Mouse (Mus musculus) spleen, adult 2 months (tissue): Measurements from ENCODE around the gene Sh3gl2.

Experiments
- CTCF ChIP-seq: fragments of 200-500 bp; IDR thresholded peaks from 2 replicates; pipeline ENCODE4 v1.5.1; 2011; ENCODE audit warnings: mild to moderate bottlenecking, inconsistent platforms; ENCODE audit not compliant: insufficient read depth, insufficient read length, insufficient replicate concordance; ENCODE audit errors: extremely low read depth
- POLR2A ChIP-seq: fragments of 200-500 bp; IDR thresholded peaks from 2 replicates; pipeline ENCODE4 v1.6.1; 2011; ENCODE audit warnings: low read depth, low read length, inconsistent platforms

- no peak for TF ChIP-seq CTCF
- TF ChIP-seq POLR2A = no peak
Observed at GRCm38 (mm10) chr4:85363205-85363604, 158.3 kb downstream of the Sh3gl2 start.
